Mouse (Mus musculus) CH12.LX (cell line): ENCODE results near the gene Gm45753.

Source experiments
- CHD2 ChIP-seq: IDR thresholded peaks from 2 replicates; pipeline ENCODE4 v1.6.1; 2011; ENCODE audit warnings: low read length, improper control_type of control experiment
- CTCF ChIP-seq, 2 experiments: IDR thresholded peaks in 1 of 2; conservative IDR thresholded peaks in 1 of 2; 2 replicates each; pipeline ENCODE4 v1.5.1; 2011 to 2012; ENCODE audit warnings: low read depth in 2 of 2, low read length in 2 of 2, improper control_type of control experiment in 1 of 2, inconsistent platforms in 1 of 2, mild to moderate bottlenecking in 1 of 2, moderate library complexity in 1 of 2
- E2F4 ChIP-seq: IDR thresholded peaks from 2 replicates; pipeline ENCODE4 v1.6.1; 2011; ENCODE audit warnings: low read depth, low read length, improper control_type of control experiment; ENCODE audit not compliant: insufficient replicate concordance
- ELF1 ChIP-seq: IDR thresholded peaks from 2 replicates; pipeline ENCODE4 v1.6.1; 2014; ENCODE audit warnings: low read depth, mild to moderate bottlenecking, inconsistent platforms, low read length, improper control_type of control experiment
- EP300 ChIP-seq: IDR thresholded peaks from 2 replicates; pipeline ENCODE4 v1.6.1; 2011; ENCODE audit warnings: low read length, improper control_type of control experiment
- ETS1 ChIP-seq: conservative IDR thresholded peaks from 2 replicates; pipeline ENCODE4 v1.6.1; 2012; ENCODE audit warnings: low read depth, mild to moderate bottlenecking, inconsistent platforms, low read length, improper control_type of control experiment, moderate library complexity
- HCFC1 ChIP-seq: IDR thresholded peaks from 2 replicates; pipeline ENCODE4 v1.6.1; 2012; ENCODE audit warnings: low read depth, mild to moderate bottlenecking, inconsistent platforms, low read length, improper control_type of control experiment
- MAX ChIP-seq: IDR thresholded peaks from 2 replicates; pipeline ENCODE4 v1.6.1; 2011; ENCODE audit warnings: low read length, improper control_type of control experiment
- MYC ChIP-seq: IDR thresholded peaks from 2 replicates; pipeline ENCODE4 v1.6.1; 2011; ENCODE audit warnings: low read depth, mild to moderate bottlenecking, improper control_type of control experiment, low read length
- NRF1 ChIP-seq: IDR thresholded peaks from 2 replicates; pipeline ENCODE4 v1.6.1; 2014; ENCODE audit warnings: low read depth, mild to moderate bottlenecking, inconsistent platforms, low read length, improper control_type of control experiment, moderate library complexity
- POLR2A ChIP-seq: IDR thresholded peaks from 2 replicates; pipeline ENCODE4 v1.6.1; 2011; ENCODE audit warnings: low read depth, mild to moderate bottlenecking, improper control_type of control experiment, low read length
- TBP ChIP-seq: conservative IDR thresholded peaks from 2 replicates; pipeline ENCODE4 v1.6.1; 2011; ENCODE audit warnings: low read depth, low read length, improper control_type of control experiment
- UBTF ChIP-seq: IDR thresholded peaks from 2 replicates; pipeline ENCODE4 v1.6.1; 2012; ENCODE audit warnings: low read depth, mild to moderate bottlenecking, inconsistent platforms, low read length, improper control_type of control experiment, moderate library complexity
- USF1 ChIP-seq: IDR thresholded peaks from 2 replicates; pipeline ENCODE4 v1.6.1; 2014; ENCODE audit warnings: low read depth, mild to moderate bottlenecking, inconsistent platforms, low read length, improper control_type of control experiment

GRCm38 (mm10) chr8:45321365-45321764 lies 13.1 kb upstream of the Gm45753 start:
- TF ChIP-seq EP300 (no peak), NRF1 (no peak), CTCF (conservative IDR thresholded peaks at IDR 0.05 in 1 of 2, IDR thresholded peaks at IDR 0.05 in 1 of 2; ENCODE audit: low read depth in 2 of 2, low read length in 2 of 2) (no peak), ETS1 (no peak), CHD2 (no peak), MYC (no peak), USF1 (no peak), TBP (no peak), E2F4 (no peak), UBTF (no peak), ELF1 (no peak), HCFC1 (no peak), POLR2A (no peak), MAX (no peak)
